Mouse (Mus musculus) gastrocnemius, postnatal 14 days (tissue): ENCODE data around the gene Socs2. TPM values are rescaled to one million over a fixed set of nuclear protein-coding genes. Genes with fewer than 3 reads are reported as not detected.

Experiments used
- DNase-seq: peaks from one replicate; pipeline ENCODE4 v3.0.0; 2021; ENCODE audit warnings: mixed read lengths
- intact Hi-C: fragments of 180-260 bp; cut with DNase I; formaldehyde crosslinking; loops from one replicate; pipeline ENCODE4 v1.15.1; 2025; ENCODE audit warnings: low total_unique reads
- total RNA-seq, 2 experiments: library from RNA; stranded (reverse); gene quantifications; 2 replicates each; pipeline ENCODE4 v1.2.3; 2021

Gene Socs2
- total RNA-seq, 2 experiments from 2014 or later = 8.2 to 9.4 TPM

DNA sequence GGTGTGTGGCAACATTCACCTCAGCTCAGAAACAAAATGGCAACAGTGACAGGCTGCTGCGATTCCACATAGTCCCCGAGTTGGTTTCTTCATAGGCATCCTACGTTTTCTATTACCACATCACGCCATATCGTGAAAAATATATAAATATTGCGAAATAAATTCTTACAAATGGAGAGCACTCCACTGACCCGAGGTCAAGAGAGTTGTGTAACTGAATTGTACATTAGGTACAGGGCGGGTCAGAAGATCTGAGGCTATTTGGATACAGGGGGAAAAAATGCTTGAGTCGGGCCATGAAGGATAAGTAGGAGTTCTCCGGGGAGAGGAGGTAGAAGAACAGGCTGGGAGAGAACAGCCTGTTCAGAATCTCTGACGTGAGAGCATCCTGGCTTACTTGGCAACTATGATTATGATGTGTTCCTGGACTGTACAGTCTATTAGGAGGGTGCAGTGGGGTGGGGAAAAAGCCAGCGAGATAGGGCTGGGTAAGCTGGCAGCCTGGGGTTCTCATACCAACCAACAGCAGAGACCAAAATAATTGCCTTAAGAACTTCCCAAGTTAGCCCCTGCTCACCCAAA, 55.6 kb downstream of the Socs2 start:
- DNase-seq = no peak
- intact Hi-C loops = no loop called here

DNA sequence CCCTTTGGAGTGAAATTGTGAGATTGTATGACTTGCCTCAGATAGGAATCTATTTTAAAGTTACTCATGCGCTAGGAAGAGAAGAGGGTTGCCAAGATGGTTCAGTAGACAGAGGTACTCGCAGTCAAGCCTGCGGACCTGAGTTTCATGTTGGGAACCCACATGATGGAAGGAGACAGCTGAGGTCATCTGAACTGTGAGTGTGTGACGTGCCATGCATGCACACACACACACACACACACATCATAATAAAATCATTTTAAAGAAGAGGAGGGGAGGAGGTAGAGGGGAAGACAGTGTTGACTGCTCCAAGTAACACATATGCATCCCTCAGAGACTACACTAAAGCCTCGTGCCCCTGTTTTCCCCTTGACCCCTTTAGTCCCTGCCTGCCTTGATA, 56.9 kb downstream of the Socs2 start:
- intact Hi-C loops = no loop called here
- no peak for DNase-seq

DNA sequence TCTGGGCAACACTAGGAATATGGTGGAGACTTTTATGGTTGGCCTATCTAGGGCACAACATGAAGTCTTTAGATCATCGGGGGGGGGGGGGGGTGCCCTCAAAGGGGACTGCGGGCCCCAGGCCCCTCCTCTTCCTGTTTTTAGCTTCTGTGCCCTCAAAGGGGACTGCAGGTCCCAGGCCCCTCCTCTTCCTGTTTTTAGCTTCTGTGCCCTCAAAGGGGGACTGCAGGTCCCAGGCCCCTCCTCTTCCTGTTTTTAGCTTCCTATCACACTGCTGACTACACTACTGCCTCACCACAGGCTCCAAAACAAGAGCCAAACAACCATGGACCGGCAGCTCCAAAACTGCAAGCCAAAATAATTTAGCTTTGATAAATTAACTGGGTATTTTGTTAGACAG, 59.3 kb downstream of the Socs2 start:
- intact Hi-C loops = no loop called here
- no peak for DNase-seq

DNA sequence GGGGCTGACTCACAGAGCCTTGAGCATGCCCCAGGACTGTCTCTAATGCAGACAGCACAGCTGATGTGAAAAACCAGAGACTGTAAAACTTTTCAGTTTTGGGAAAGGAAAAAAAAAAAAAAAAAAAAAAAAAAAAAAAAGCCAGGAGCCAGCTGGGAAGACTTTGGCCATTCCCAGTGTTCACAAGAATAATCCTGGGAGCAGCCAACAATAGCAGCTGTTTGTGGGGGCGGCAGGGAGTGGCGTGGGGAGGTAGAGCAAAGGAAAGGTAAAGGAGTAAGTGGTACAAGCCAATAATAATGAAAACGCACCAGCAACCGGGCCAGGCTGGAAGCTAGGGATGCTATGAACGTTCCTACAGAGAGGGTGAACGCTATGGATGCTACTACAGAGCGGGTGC, 60.3 kb downstream of the Socs2 start:
- intact Hi-C loops = no loop called here

DNA sequence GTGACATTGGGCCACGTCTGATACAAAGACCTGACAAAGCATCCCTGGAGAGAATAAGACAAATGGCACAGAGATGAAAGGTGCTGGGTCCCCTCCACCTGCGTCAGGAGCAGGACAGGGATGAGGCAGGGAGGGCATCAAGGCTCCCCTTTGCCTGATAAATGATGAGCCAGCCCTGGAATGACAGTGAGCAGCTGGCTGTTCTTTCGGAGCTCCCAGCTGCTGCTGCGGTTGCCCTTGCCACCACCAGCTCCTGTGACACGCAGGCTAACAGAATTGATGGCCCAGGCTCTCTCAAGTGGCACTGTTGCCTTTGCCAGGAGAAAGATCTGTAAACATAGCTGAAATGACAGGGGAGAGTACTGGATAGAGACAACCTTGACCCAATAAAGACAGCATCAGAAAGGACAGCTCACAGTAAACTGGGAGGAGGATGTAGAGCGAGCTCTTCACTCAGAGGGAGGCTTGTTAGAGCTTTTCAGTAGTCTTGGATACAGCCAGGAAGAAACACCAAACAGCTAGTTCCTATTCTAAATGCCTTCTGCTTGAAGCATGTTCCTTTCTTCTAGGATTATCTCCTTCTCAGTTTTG, 61.2 kb downstream of the Socs2 start:
- peak; percentile 12 for DNase-seq
- intact Hi-C loops = no loop called here

More for the DNA sequence above, 60.3 kb downstream of the Socs2 start:
- DNase-seq = no peak

DNA sequence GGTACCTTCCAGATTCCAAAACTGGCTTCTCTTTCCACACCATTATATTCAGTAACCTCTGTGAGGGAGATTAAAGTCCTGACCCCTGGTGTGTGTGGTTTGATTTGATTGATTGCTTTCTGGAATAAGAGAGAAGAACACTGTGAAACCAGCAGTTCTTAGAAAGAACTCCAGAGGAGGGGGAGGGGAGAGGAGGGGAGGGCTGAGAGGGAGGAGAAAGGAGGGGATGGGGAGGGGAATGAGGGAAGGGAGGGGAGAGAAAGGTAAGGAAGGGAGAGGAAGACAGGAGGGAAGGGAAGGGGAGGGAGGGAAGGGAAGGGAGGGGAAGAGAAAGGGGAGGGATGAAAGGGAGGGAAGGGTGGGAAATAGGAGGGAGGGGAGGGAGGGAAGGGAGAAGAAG, 62.3 kb downstream of the Socs2 start:
- intact Hi-C loops = no loop called here
- DNase-seq = no peak

DNA sequence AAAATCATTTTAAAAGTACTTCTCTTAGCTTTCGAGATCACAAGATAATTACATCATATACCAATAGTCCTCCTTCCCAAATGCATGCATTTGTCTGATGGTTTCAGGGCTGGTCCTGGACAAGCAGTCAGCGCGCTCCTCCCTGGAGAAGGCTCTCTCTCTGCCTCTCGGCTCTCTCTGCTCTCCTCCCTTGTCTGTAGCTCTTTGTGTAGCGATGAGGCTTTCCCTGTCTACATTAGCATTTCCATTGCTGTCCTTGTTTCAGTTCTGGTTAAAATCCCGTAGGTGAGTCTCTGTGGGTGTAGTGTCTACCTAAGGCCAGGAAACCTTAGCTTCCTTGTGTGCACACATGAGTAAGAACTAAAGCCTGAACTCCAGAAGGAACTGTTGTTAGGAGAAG, 62.9 kb downstream of the Socs2 start:
- no peak for DNase-seq
- intact Hi-C loops = no loop called here

DNA sequence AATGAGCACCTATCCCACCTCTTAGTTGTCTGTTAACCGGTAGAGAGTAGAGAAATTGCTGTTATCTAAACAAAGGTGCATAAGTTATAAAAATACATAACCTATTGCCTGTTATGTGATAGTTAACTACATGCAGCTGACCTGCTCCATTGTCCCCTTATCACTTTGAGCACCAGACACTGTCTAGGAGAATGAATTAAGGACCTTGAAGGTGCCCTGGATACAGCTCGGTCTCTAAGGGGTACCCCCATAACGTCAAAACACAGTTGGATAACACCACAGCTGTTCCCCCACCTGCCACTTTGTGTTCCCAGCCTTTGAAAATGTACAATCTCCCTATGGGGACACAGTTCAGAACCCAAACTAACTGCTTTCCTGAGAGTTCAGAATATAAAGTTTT, 68.5 kb downstream of the Socs2 start:
- intact Hi-C loops = no loop called here
- no peak for DNase-seq

DNA sequence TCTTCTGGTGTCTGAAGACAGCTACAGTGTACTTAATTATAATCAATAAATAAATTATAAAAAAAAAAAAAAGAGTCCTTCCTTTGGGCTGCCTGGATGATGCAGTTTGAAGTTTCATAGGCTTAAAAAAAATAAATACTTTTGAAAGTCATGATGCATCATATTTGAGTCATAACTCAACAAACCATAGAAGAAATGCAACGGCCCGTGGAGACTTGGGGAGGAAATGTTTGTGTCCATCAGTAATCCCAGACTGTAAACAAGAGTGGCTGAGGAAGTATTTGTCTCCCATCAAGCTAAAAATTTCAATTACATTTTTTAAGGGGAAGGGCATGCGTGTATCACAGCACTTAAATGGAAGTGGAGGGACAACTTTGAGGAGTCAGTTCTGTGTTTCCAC, 69.2 kb downstream of the Socs2 start:
- no peak for DNase-seq
- intact Hi-C loops = no loop called here

DNA sequence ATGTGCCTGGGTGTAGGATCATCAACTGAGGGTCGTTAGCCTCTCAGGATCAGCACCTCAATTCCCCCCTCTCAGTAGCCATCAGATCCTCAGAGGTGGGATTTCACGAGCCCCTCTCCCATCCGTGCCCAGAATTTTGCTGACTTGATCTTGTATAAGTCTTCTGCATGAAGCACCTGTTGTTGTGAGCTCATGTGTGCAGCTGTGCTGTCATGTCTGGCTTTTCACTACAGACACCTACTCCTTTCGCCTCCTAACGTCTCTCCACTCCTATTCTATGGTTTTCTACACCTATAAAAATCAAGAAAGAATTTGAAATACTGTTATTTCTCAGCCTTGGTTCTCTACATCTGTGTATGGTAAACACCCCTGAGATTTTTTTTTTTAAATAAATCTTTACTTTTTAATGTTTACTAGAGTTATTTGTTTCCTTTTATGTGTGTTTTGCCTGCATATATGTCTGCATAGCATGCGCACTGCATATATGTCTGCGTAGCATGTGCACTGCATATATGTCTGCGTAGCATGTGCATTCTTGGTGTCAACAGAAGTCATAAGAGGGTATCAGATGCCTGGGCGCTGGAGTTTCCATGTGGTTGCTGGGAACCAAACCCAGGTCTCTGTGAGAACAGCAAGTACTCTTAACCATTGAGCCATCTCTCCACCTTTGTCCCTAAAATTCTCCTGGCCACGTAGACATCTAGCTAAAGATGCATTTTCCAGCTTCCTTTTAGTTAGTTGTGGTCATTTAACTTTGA, 74.0 kb downstream of the Socs2 start:
- DNase-seq = no peak
- intact Hi-C loops = no loop called here

DNA sequence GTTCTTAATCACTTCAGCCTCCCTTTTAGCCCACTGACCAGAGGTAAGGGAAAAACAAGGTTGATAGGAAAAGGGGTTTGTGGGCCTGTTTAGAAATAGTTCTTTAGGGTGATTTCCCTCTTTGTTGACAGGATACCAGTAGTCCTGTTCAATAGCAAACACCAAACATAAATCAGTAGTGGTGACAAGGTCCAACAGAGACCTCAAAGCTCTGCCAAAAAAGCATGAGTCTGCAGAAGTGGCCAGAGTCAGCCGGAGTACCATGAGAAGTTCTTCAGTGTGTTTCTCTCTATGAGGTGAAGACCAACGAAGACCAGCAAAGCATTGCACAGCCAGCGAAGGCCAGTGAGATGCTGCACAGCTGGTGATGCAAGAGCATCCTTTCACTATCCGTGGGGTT, 76.3 kb downstream of the Socs2 start:
- intact Hi-C loops = no loop called here
- no peak for DNase-seq

DNA sequence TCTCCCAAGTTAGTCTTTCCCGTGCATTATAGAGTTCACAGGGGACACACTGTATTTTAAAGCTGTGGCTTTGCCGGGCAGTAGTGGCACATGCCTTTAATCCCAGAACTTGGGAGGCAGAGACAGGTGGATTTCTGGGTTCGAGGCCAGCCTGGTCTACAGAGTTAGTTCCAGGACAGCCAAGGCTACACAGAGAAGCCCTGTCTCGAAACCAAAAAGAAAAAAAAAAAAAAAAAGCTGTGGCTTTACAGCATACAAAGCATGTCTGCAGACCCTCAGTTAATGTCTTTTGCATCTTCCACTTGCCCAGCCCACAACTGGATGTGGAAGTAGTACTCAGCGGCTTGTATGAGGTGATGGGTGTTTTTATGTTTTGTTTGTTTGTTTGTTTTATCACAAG, 79.4 kb downstream of the Socs2 start:
- DNase-seq = no peak

DNA sequence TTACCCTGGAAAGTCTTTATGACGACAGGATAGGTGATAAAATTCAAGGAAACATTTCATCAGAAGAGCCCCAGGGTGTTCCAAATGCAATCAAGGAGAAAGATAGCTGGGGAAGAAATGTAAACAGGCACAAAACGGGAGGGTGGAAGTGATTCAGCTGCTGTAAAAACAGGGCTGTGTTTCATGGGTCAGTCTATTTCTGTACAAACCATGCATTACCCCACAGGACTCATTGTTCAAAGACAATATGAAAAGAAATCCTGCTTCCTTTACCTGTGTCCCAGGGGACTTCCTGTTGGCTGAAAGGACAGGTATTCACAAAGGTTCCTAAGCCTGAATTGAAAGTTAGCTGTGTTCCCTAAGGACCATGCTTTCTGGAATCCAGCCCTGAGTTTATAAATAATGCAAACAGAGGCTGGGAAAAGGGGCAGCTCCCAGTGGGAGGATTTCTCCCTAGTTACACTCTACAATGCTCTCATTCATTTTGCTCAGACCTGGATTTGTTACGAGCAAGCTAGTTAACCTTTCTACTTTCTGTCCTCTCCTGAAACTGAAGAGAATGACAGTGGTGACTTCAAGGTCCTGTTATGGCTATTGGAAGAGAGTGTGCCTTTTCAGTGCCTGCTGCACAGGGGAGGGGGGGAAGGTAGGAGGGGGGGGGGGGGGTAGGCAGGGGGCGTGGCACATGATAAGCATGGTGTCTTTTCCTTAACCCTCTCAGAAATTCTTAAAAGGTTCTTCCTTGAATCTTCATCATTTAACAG, 80.0 kb downstream of the Socs2 start:
- intact Hi-C loops = no loop called here
- DNase-seq = no peak

More for the DNA sequence above, 79.4 kb downstream of the Socs2 start:
- intact Hi-C loops = no loop called here

Other genes with a start within 250 kb of the Socs2 start
- gene Cradd, start 93.0 kb downstream of the Socs2 start, total RNA-seq = 10 to 100 TPM; 10.5 to 12.0 TPM
- 100 to 1,000 TPM; 224 to 246 TPM for gene Mrpl42, start 84.8 kb upstream of the Socs2 start, total RNA-seq
- 100 to 1,000 TPM in 1 of 2 experiments, 10 to 100 TPM in 1; 91.7 to 110 TPM for gene Ube2n, start 98.0 kb upstream of the Socs2 start, total RNA-seq
- 100 to 1,000 TPM; 173 to 192 TPM for gene Nudt4, start 147.0 kb upstream of the Socs2 start, total RNA-seq